Mouse (Mus musculus): ENCODE results near the gene Bhlha9.

GRCm38 (mm10) chr11:76707656-76708055, 35.4 kb downstream of the Bhlha9 start:
- TF ChIP-seq E2F4 (IDR thresholded peaks at IDR 0.05; ENCODE audit: insufficient read depth) (no peak), POLR2AphosphoS2 (IDR thresholded peaks at IDR 0.05; ENCODE audit: insufficient read length, low read depth) (no peak)
